Mouse (Mus musculus): ENCODE results near the gene Tle2.

The Tle2 gene

DNA sequence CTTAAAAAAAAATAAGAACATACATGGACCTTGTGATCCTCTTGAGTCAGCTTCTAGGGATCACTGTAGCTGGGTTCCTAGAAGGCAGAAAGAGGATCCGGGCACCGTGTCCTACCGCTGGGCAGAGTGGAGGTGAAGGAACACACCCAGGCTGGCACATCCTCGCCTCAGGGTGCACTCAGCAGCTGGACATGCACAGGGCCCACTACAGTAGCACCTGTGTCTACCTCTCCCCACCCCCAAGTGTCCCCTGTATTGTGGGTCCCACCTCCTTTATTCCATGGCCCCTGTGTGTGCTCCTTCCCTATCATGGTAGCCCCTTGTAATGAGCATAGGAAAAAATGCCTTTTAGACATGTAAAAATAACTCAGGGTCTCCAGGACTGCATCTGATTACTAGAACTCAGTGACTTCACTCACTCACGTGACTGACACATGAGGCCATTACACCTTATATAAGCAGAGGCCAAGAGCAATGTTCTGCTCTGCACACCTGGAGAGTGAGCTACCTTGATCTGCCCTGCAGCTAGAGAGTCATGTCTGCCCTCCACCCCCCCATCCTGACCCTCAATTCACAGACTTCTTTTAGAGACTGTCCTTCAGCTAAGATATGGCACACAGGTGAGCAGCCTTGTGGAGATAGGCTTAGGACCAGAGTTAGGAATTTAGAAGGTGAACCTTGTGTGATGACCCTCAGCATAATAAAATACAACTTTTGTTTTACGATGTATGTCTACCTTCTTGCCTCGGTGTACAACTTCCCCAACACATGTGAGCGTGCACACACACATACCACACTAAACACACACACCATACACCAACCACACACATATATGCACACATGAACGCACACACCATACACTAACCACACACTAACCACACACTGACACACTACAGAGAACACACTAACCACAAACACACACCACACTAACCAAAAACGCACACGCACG lies 29.9 kb downstream of the Tle2 start:
- intact Hi-C loops (cut with DNase I): loop anchor here (2.0 kb wide), 1 partner anchor 39 kb away; no protein-coding TSS in a partner anchor

DNA sequence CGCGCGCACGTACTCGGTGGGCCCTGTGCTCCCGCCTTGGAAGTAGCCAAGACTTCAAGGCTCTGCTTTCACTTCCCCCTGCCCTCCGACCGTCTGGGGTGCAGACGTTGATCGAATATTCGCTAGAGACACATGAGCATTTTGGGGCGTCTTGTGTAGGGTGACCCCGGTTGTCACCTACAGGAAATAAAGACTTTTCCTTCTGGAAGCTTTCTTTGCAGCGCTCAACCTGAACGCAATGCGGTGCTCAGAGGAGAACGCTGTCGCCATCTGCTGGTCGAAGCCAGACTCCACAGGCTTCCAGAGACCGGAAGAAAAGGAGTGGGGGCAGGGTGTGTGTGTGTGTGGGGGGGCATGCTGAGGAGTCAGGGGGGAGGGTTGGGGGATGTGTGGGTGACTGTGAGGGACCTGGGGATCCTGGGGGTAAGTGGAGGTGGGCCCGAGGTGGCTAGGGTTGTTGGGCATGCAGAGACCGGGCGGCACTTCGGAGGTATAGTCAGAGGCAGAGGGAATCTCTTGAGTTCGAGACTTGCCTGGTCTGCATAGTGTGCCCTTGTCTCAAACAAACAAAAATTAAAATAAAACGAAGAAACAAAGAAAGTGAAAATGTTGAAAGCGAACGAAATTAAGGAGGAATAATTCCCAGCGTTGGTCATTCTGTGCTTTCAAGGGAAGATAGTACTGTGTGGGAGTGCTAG lies 30.8 kb downstream of the Tle2 start:
- intact Hi-C loops (cut with DNase I): loop anchor here (2.0 kb wide), 1 partner anchor 40 kb away; no protein-coding TSS in a partner anchor

DNA sequence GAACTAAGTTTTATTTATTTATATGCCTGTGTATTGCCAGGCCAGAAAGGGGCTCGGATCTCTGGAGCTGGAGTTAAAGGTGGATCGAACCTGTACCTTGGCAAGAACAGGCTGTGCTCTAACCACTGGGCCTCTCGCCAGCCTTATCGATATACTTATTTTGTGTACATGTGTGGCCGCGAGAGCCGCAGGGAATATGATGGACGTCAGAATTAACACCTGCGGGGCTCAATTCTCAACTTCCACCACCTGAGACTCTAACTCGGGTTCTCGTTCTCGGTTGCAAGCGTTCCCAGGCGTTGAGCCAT lies 31.3 kb downstream of the Tle2 start:
- intact Hi-C loops (cut with DNase I): loop anchor here (2.0 kb wide), 1 partner anchor 41 kb away; no protein-coding TSS in a partner anchor

DNA sequence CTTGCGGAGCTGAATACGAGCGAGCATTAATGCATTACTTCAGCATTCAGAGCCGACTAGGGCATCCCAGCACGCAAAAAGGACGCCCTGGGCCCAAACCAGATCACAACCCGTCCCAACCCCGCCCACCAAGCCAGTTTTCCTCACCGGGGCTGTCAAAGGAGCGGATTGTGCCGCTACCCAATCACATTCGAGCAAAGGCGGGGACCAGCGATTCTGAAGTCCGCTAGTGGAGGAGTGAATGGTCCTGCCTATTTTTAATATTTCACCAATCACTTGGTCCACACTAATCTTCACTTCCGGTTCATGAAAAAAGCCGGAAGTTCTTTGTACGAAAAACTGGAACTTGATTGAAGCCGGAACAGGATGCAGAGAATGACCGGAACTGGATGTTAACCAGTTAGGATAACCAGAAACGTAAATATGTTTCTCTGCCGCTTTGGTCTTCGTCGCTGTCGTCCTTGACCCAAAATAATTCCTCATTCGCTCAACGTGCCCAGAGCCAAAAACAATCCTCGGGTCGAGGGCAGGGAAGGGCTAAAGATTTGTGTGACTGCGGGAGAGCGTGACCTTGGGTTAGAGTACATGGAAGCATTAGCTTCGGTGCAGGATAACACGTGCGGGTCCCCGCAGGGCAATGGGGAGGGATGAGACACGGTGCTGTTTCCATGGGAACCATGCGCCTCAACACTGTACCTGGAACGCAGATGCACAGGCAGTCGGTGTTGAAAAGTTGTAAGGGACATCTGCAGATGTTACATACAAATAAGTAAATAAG lies 31.8 kb downstream of the Tle2 start, which contains the start of gene BC025920:
TSS of gene BC025920 (plus strand) at position 297 of the 778 bp plus-strand sequence.
- intact Hi-C loops (cut with DNase I): loop anchor here (2.0 kb wide), 1 partner anchor 41 kb away; no protein-coding TSS in a partner anchor

DNA sequence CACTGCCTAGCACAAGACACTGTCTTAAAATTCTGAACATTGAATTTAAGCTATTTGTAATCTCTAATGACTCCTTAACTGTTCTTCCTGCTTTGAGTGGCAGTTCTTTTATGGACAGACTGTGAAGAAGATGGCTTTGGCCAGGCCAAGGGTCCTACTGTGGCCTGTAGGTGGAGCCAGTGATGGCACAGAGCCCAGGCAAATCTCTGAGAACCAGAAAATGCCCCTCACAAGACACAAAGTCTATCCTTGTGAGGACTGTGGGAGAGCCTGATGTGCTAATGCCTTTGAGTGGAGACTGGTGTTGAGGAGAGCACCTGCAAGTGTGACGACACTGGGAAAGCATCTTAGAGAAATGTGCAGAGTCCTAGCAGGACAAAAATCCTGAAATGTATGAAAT lies 33.9 kb downstream of the Tle2 start:
- intact Hi-C loops (cut with DNase I): no loop called here

DNA sequence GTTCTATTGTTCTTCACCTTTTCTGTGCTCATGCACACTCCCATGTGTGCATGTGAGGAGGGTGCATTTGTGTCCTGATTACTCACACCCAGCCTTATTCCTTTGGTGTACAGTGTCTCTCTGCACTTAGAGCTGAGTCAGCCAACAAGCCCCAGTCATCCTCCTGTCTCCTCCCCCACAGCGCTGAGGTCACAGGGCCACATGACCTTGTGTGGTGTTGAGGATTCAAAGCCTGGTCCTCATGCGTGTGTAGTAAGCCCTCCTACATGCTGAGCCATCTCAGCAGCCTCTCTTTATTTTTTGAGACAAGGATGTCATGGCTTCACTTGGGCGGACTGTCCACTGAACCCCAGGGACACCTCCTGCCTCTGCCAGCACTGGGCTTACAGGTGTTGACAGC lies 38.4 kb downstream of the Tle2 start:
- intact Hi-C loops (cut with DNase I): no loop called here

DNA sequence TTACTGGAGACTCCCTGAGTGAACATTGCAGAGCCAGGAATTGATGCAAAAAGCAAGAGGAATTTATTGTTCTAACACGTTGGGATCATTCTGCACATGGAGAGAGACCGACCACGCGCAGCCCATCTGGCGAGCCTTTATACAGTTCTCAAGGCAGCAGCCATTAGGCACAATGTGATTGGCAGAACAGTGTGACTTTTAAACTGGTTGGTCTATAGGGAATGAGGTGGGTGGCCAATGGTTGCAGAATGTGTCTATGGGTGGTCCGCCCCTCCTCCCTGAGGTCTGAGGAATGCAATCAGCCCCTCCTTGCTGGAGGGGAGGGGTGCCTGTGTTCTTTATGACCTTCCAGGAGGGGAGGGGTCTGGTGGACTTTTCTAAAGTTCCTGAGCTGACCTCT lies 41.1 kb downstream of the Tle2 start:
- intact Hi-C loops (cut with DNase I): no loop called here

DNA sequence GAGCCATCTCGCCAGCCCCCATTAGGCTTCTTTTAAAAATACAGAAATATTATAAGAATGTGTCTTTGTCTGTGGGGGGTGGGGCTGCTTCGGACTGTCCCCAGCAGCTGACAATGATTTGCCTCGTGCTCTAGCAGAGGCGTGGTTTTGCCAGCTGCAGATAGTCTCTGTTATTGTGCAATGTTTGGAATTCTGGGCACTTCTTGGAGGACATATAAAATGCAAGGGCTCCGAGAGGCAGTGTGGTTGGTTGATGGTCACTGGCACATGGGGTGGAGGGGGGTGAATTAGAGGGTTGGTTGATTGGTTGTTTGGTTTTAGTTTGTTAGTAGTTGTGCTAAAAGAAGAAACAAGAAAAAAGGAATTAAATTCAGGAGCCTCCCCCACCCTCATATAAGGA lies 45.6 kb downstream of the Tle2 start:
- intact Hi-C loops (cut with DNase I): loop anchor here (10.0 kb wide), 1 partner anchor 1005 kb away; the partner anchor contains the start of genes 1190007I07Rik and Tdg

DNA sequence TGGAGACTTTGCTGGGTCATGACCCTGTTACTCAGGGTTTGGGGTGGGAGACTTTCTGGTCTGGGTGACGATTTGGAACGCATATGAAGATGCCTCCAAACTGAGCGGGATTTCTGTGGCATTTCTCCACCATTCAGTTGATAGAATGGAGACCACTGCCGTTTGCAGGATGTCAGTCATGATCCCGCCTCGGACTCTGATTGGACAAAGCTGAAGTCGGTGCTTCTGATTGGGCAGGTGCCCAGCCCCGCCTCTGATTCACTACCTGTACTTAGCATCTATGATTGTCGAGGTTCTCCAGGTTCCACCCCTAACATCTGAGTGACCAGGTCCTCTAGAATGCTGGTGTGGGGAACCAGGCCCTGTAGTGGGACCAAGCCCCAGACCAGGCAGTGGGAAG lies 46.4 kb downstream of the Tle2 start:
- intact Hi-C loops (cut with DNase I): loop anchor here (10.0 kb wide), 1 partner anchor 1004 kb away; the partner anchor contains the start of genes 1190007I07Rik and Tdg

DNA sequence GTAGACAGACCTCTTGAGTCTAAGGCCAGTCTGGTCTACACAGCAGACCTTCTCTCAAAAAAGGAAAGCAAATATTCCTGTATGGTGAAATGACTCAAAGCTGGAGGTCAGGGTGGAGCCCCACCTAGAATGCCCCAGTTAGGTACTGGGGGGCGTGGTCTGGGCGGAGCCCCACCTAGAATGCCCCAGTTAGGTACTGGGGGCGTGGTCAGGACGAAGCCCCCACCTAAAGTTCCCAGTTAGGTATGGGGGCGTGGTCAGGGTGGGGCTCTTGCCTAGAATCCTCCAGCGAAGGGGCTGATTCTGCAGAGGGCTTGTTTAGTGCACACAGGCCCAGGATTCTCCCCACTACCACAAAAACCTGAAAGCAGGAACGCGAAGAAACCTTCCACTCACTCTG lies 49.1 kb downstream of the Tle2 start:
- intact Hi-C loops (cut with DNase I): loop anchor here (10.0 kb wide), 1 partner anchor 1001 kb away; the partner anchor contains the start of genes 1190007I07Rik and Tdg

DNA sequence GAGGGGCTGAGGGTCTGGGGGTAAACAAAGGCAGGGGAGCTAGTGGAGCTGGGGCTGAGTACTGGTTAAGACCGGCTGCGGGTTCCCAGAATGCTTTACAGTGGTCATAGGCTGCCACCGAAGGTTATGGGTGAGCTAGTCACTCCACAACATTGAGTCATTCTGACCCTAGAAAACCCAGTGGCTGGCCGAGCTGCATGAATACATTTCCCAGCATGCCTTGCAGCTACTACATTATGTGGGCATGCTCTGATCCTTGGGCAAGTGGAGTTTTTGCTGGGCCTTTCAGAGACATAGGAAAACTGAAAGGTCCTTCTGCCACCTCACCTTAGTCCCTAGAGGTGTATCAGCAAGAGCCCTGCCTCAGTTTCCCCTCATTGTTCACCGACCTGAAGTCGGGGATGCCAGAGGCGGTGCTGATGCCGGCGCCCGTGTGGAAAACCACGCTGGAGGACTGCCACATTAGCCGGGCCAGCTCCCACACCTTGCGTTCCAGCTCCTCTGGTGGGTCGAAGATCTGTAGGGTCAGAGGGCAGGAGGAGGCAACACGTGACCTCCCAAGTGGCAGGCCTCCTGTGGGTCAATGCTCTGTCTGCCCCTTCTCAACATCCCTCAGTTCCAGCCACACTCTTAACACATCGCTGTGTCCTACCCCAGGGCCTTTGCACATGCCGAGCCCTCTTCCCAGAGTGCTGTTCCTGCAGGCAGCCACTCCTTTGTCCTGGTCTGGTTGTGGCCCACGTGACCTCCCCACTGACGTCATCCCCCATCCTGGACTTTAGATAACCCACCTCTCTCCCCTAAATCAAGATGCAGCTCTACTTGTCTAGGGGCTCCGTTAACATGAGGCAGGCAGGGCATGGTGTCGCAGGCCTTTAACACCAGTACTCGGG lies 52.0 kb downstream of the Tle2 start:
- intact Hi-C loops (cut with DNase I): loop anchor here (10.0 kb wide), 1 partner anchor 998 kb away; the partner anchor contains the start of genes 1190007I07Rik and Tdg

DNA sequence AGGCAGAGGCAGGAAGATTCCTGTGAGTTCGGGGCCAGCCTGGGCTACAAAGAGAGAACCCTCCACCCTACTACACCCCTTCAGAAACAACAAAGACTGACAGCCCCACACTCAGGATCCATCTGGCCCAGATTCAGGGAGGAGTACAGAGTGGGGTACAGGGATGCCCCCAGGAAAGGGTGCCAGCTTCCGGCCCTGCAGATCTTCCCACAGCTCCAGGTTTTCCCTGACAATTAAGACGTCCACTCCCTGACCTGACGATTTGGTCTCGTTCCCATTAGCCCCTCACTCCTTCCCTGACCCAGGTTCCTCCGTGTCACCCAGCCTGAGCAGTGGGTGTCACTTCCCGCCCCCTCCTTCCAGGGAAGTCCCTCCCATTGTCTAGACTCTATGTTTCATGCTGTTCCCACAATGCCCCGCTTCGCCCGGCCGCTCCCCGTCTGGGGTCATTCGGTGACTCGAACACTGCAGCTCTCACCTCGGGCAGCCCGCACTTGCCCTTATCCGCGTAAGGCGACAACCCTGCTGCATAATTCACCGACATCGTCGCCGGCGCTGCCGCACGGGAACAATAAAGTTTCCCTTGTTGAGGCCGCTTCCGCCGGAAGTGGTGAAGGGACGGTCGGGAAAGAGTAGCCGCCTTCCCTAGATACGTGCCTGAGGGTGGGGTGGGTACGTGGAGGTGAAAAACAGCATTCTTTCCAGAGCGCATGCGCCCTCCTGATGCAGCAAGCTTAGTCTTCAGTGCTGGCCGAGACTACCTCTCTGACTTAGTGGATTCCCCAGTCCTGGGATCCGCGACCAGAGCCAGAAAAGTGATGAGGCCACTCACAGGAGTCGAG lies 52.9 kb downstream of the Tle2 start, which contains the start of gene Sirt6:
TSS of gene Sirt6 (minus strand) at position 804 of the 842 bp plus-strand sequence.
- intact Hi-C loops (cut with DNase I): loop anchor here (10.0 kb wide), 1 partner anchor 998 kb away; the partner anchor contains the start of genes 1190007I07Rik and Tdg

DNA sequence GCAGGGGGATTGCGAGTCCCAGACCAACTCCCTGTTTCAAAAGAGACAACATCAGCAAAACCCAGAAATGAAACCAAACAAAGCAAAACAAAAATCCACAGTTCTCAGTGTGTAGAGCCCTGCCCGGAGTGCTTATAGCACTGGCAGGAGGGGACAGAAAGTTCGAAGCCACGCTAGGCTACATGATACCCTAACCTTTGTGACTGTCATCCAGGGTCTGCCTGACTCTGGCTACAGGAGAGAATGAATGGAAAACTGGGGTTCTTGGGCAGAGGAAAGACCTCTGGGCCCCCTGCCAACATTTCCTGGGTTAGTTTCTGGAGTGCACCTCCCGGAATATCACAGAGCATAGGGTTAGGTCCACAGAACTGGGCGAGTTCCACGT lies 53.5 kb downstream of the Tle2 start:
- intact Hi-C loops (cut with DNase I): loop anchor here (10.0 kb wide), 1 partner anchor 997 kb away; the partner anchor contains the start of genes 1190007I07Rik and Tdg

DNA sequence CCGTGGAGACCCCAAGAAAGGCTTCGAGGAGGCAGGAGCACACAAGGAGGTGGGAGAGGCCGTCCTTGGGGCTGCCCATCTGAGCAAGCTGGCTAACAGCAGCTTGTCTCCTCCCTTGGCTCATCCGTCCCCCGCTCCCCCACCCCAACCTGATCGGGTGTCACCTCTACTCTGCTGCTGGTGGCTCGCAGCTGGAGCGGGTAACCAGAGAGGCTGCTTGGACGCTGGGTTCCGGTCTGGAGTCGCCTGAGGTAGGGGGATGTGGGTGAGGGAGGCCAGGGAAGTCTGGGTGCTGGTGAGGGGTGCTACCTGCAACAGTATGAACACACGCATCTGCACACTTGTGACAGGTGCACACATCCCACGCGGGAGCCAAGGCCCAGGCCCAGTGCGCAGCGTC lies 54.0 kb downstream of the Tle2 start, which contains the start of gene Ankrd24:
TSS of gene Ankrd24 (plus strand) at position 151 of the 400 bp plus-strand sequence.
- intact Hi-C loops (cut with DNase I): loop anchor here (10.0 kb wide), 1 partner anchor 996 kb away; the partner anchor contains the start of genes 1190007I07Rik and Tdg

DNA sequence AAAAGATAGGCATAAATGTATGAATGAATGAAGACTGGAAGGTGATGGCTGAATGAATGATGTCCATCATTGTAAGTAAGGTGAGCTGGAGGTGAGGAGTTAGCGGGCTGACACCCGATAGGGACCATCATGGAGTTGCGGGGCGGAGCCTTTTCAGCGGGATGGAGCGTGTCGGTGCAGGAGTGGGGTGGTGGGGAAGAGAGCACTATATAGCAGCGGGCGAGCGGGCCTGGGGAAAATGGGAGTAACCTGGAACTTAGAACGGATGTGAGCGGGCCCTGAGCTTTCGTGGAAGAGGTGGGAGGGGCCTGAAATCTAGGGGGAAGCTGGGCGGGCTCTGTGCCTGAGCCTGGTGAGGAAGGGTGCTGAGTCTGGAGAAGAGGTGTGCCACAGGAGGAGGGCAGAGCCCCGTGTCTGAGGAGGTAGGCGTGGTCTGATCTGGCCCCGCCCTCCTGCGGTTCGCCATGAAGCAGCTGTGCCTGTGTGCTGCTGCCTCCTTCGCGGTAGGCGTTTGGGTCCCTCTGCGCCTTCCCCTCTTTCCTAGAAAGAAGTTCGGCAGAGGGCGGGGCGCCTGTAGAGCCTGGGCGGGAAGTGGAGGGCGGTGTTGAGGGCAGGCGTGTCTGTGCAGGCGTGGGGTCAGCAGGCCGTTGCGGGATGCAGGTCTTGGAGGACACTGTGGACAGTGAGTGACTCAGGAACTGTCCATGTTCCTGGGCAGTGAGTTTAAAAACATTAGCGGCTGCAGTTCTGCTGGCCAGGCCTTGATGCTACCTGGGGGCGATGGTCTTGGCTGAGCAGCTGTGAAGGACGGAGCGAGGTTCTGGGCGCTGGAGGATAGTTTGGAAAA lies 59.1 kb downstream of the Tle2 start:
- intact Hi-C loops (cut with DNase I): no loop called here

DNA sequence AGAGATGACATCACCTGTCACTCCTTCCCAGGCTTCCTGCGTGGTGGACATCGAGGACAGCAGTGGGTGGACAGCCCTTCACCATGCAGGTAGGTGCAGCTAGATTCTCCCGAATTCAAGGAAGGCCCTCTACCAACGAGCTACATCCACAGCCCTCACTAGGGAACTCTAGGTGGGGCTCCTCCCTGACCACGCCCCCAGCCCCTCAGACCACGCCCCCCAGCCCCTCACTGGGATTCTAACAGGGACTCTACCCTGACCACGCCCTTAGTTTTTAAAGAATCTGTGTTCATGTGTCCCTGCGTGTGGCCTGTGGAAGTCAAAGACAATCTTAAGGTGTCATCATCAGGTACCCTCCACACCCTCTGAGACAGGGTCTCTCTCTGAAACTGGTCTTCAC lies 62.0 kb downstream of the Tle2 start:
- intact Hi-C loops (cut with DNase I): no loop called here

DNA sequence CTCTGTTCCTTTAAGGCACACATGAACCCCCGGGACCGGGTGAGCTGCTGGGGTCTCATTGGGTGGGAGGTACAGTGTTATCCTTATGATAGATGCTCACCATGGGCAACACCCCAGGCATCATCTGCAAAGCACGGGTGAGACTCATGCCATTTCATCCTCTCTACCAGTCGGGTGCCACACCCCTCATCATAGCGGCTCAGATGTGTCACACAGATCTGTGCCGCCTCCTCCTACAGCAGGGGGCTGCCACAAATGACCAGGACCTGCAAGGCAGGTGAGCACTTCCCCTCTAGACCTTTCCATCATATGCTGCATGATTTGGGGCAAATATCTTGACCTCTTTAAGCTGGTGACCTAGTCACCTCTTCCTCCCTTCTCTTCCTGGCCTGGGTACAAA lies 63.7 kb downstream of the Tle2 start:
- intact Hi-C loops (cut with DNase I): no loop called here

All from adrenal gland (tissue).